Mouse (Mus musculus) C2C12 (cell line): ENCODE measurements around the gene Proser3. TPM values are rescaled to one million over a fixed set of nuclear protein-coding genes. Genes with fewer than 3 reads are reported as not detected.
A peak's percentile ranks its signal among the peaks of the same experiment; 100 is the strongest.

Source experiments
- H3K27me3 ChIP-seq: one replicate; pipeline ENCODE4 v1.6.1; 2011; ENCODE audit not compliant: control insufficient read depth, insufficient read depth, insufficient read length
- H3K36me3 ChIP-seq: one replicate; pipeline ENCODE4 v1.6.1; 2011; ENCODE audit not compliant: control insufficient read depth, insufficient read depth
- H3K4me3 ChIP-seq: one replicate; pipeline ENCODE4 v1.5.1; 2011; ENCODE audit warnings: mild to moderate bottlenecking, control low read depth; ENCODE audit not compliant: poor library complexity, insufficient read depth, severe bottlenecking
- H3K79me2 ChIP-seq: one replicate; pipeline ENCODE4 v1.6.1; 2011; ENCODE audit not compliant: control insufficient read depth, insufficient read depth
- H3K79me3 ChIP-seq: one replicate; pipeline ENCODE4 v1.6.1; 2011; ENCODE audit warnings: low read depth, control low read depth
- H3ac ChIP-seq: one replicate; pipeline ENCODE3; 2011; ENCODE audit warnings: low read depth; ENCODE audit not compliant: control insufficient read depth, insufficient read length
- CEBPB ChIP-seq: IDR thresholded peaks from one replicate; pipeline ENCODE4 v1.6.1; 2011; ENCODE audit warnings: low read depth, mild to moderate bottlenecking, control low read depth, moderate library complexity
- CTCF ChIP-seq: IDR thresholded peaks from one replicate; pipeline ENCODE4 v1.5.1; 2011; ENCODE audit not compliant: control insufficient read depth, insufficient read depth, insufficient read length
- FOSL1 ChIP-seq: IDR thresholded peaks from one replicate; pipeline ENCODE4 v1.8.0; 2011; ENCODE audit warnings: mild to moderate bottlenecking, low read length; ENCODE audit not compliant: poor library complexity, insufficient read depth, severe bottlenecking
- MAX ChIP-seq: IDR thresholded peaks from one replicate; pipeline ENCODE4 v1.6.1; 2011; ENCODE audit warnings: mild to moderate bottlenecking, control low read depth
- MYOD1 ChIP-seq: IDR thresholded peaks from one replicate; pipeline ENCODE4 v1.6.1; 2011; ENCODE audit warnings: low read depth; ENCODE audit not compliant: control insufficient read depth, insufficient read length
- MYOG ChIP-seq: IDR thresholded peaks from one replicate; pipeline ENCODE4 v1.6.1; 2011; ENCODE audit not compliant: control insufficient read depth, insufficient read length; ENCODE audit errors: extremely low read depth
- USF1 ChIP-seq: IDR thresholded peaks from one replicate; pipeline ENCODE4 v1.6.1; 2011; ENCODE audit warnings: low read depth, mild to moderate bottlenecking, control low read depth, moderate library complexity
- microRNA-seq: library from miRNA; unstranded; fragments of <30 nt; microRNA quantifications from one replicate; pipeline ENCODE4, GENCODE M21; 2019; ENCODE audit warnings: borderline microRNAs expressed
- polyA plus RNA-seq: library from polyadenylated mRNA; unstranded; fragments of >200 nt; fragmentation: generic; extraction: Trizol; gene quantifications from one replicate; pipeline ENCODE4 v1.2.1, GENCODE M21; 2012; ENCODE audit warnings: missing spikeins

Gene Proser3
- polyA plus RNA-seq, 1 experiment = 8.7 TPM

GRCm38 (mm10) chr7:30490957-30491307, 61.2 kb downstream of the Proser3 start:
- Histone ChIP-seq H3K79me3 (no peaks in the 10 kb centered on the region), H3K4me3 (no peak overlapping the region), H3ac (no peak overlapping the region), H3K36me3 (no peaks in the 10 kb centered on the region), H3K79me2 (no peaks in the 10 kb centered on the region), H3K27me3 (peaks cover 22% of the 10 kb centered on the region)
- TF ChIP-seq USF1 = no peak
- no peak for TF ChIP-seq CEBPB
- TF ChIP-seq MAX = no peak
- no peak for TF ChIP-seq MYOD1
- no peak for TF ChIP-seq CTCF
- TF ChIP-seq MYOG = no peak
- TF ChIP-seq FOSL1 = no peak

DNA sequence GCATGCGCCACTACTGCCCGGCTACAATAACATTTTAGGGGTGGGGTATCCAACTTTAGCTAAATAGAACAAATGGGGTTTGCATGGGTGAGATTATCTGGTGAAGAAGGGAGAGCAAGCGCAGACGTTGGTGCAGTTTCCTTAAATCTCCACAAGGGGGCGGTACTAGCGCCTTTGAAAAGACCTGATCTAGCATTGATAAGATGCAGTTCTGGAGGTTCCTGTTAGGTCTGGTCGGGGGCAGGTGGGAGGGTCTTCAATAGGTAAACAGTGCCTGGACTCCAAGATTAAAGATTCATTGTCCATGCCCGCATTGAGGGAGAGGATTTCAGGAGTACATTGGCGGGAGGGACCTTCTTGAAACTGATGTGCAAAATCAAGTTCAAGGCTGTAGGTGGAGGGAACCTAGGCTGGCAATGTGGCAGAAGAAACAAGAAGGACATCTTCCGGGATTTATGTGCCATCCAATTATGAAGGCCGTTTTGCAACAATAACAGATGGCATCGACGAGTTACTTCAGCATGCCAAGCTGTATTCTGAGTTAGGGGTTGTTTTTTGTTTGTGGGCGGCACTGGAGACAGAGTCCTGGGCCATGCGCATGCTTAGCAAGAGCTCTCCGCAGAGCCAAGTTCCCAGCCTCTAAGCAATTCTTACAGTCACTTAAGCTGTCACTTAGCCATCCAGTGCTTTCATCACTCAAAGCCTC, 61.7 kb downstream of the Proser3 start:
- Histone ChIP-seq H3K27me3 (peaks cover 22% of the 10 kb centered on the region), H3K79me3 (no peaks in the 10 kb centered on the region), H3K79me2 (no peaks in the 10 kb centered on the region), H3K4me3 (no peak overlapping the region), H3ac (no peak overlapping the region), H3K36me3 (no peaks in the 10 kb centered on the region)
- TF ChIP-seq FOSL1 (no peak), CTCF (peak; percentile 5), MYOD1 (no peak), MAX (no peak), CEBPB (no peak)

Small RNA genes lying within 50 kb of the gene (microRNA-seq; reads per million reads assigned to microRNA genes)
- 4.1 reads per million, percentile 50 among the genes with 10 or more reads in this experiment for gene Gm38670
- gene Mir3569 = 0.20 reads per million

Other genes with a start within 250 kb of the Proser3 start
- 28.7 TPM for gene Alkbh6, start 243.6 kb downstream of the Proser3 start, polyA plus RNA-seq
- 0.20 TPM for gene Syne4, start 237.5 kb downstream of the Proser3 start, polyA plus RNA-seq
- 0.81 TPM for gene E130208F15Rik, start 230.6 kb downstream of the Proser3 start, polyA plus RNA-seq
- gene Sdhaf1, start 228.4 kb downstream of the Proser3 start, polyA plus RNA-seq = 9.9 TPM
- gene Lrfn3, start 189.5 kb downstream of the Proser3 start, polyA plus RNA-seq = 0.20 TPM
- not detected for gene Tyrobp, start 138.5 kb downstream of the Proser3 start, polyA plus RNA-seq
- not detected for gene Hcst, start 132.4 kb downstream of the Proser3 start, polyA plus RNA-seq
- gene Nfkbid, start 130.6 kb downstream of the Proser3 start, polyA plus RNA-seq = 0.04 TPM
- 0.29 TPM for gene Aplp1, start 106.8 kb downstream of the Proser3 start, polyA plus RNA-seq
- gene Kirrel2, start 94.6 kb downstream of the Proser3 start, polyA plus RNA-seq = not detected
- 0.60 TPM for gene Nphs1, start 94.0 kb downstream of the Proser3 start, polyA plus RNA-seq
- 0.02 TPM for gene Prodh2, start 58.7 kb downstream of the Proser3 start, polyA plus RNA-seq
- gene Arhgap33, start 17.2 kb downstream of the Proser3 start, polyA plus RNA-seq = 2.4 TPM
- gene Hspb6, start 121 bp downstream of the Proser3 start, polyA plus RNA-seq = 66.8 TPM
- gene Lin37, start 7.5 kb upstream of the Proser3 start, polyA plus RNA-seq = 38.4 TPM
- gene U2af1l4, start 11.0 kb upstream of the Proser3 start, polyA plus RNA-seq = 63.6 TPM
- 0.73 TPM for gene Gm49396, start 11.0 kb upstream of the Proser3 start, polyA plus RNA-seq
- gene Psenen, start 11.3 kb upstream of the Proser3 start, polyA plus RNA-seq = 173 TPM
- 0.56 TPM for gene Igflr1, start 13.1 kb upstream of the Proser3 start, polyA plus RNA-seq
- gene Kmt2b, start 36.4 kb upstream of the Proser3 start, polyA plus RNA-seq = 14.4 TPM
- 0.05 TPM for gene Zbtb32, start 46.6 kb upstream of the Proser3 start, polyA plus RNA-seq
- 0.53 TPM for gene Upk1a, start 60.5 kb upstream of the Proser3 start, polyA plus RNA-seq
- 795 TPM for gene Cox6b1, start 73.9 kb upstream of the Proser3 start, polyA plus RNA-seq
- not detected for gene Etv2, start 83.6 kb upstream of the Proser3 start, polyA plus RNA-seq
- 110 TPM for gene Rbm42, start 98.0 kb upstream of the Proser3 start, polyA plus RNA-seq
- 25.9 TPM for gene Haus5, start 112.7 kb upstream of the Proser3 start, polyA plus RNA-seq
- gene Pmis2, start 119.3 kb upstream of the Proser3 start, polyA plus RNA-seq = not detected
- gene 2200002J24Rik, start 146.6 kb upstream of the Proser3 start, polyA plus RNA-seq = not detected
- not detected for gene Atp4a, start 159.9 kb upstream of the Proser3 start, polyA plus RNA-seq
- gene Tmem147, start 177.2 kb upstream of the Proser3 start, polyA plus RNA-seq = 168 TPM
- gene Gapdhs, start 191.4 kb upstream of the Proser3 start, polyA plus RNA-seq = not detected
- gene Sbsn, start 199.2 kb upstream of the Proser3 start, polyA plus RNA-seq = 3.6 TPM
- gene Dmkn, start 211.5 kb upstream of the Proser3 start, polyA plus RNA-seq = not detected
- gene Krtdap, start 235.6 kb upstream of the Proser3 start, polyA plus RNA-seq = not detected